Mouse (Mus musculus): Measurements from ENCODE around the gene Srp68.
A peak's percentile ranks its signal among the peaks of the same experiment; 100 is the strongest.

The Srp68 gene

DNA sequence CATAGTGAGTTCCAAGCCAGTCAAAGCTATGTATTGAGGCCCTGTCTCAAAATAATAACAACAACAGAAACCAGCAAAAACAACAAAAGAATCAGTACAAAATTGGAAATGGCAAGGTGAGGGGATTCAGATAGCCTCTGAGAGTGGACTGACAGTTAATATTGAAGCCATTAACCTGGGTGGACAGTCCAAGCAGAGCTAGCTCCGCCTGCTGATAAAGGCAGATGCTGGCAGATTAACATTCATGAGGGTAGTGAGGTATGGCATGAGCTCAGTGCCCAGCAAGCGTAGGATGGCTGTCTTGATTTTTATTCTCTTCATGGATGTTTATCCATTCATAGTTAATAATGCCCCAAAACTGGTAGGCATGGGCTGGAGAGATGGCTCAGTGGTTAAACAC is 72.9 kb downstream of the Srp68 start:
- DNase-seq, result no peak

- DNase-seq, result peak; percentile 98 to 99
Observed at GRCm38 (mm10) chr11:116198639-116199531, 75.1 kb downstream of the Srp68 start, which contains the start of the genes Ten1 and Acox1. Gene Ten1 (plus strand): TSS chr11:116198855. Gene Acox1 (minus strand): TSS chr11:116199045.

GRCm38 (mm10) chr11:116198132-116198531 is 75.9 kb downstream of the Srp68 start:
- DNase-seq, result no peak

- DNase-seq, result no peak
Observed at GRCm38 (mm10) chr11:116197584-116197906, 76.5 kb downstream of the Srp68 start.

- no peak for DNase-seq
Observed at GRCm38 (mm10) chr11:116196866-116197583, 77.0 kb downstream of the Srp68 start.

GRCm38 (mm10) chr11:116196336-116196735 is 77.7 kb downstream of the Srp68 start:
- DNase-seq, result no peak

GRCm38 (mm10) chr11:116195252-116195651 is 78.8 kb downstream of the Srp68 start:
- DNase-seq, result no peak

Measured in cerebellum, postnatal 10 days (tissue).